Mouse (Mus musculus): ENCODE measurements at regions not wholly inside any gene's neighbourhood (a gene's known extent, or its start where the extent isn't known, plus 50 kb on each side); places are given as distances from the start of the nearest gene placed in this dataset.
"Not testable (repeated sequence)": the region's sequence is repeated elsewhere in the genome, so short reads cannot be mapped to it uniquely, and the experiment has no call there.

GRCm38 (mm10) chr1:128535537-128536150 lies 56.4 kb downstream of the Cxcr4 start:
- no peak for DNase-seq (ENCODE audit: low spot score in 2 of 2)

- no peak for DNase-seq (ENCODE audit: low spot score in 2 of 2)
Measured at GRCm38 (mm10) chr1:128532632-128533031, 59.5 kb downstream of the Cxcr4 start.

- DNase-seq (ENCODE audit: low spot score in 2 of 2), result no peak
Measured at GRCm38 (mm10) chr1:128529808-128530545, 62.1 kb downstream of the Cxcr4 start.

- no peak for DNase-seq (ENCODE audit: low spot score in 2 of 2)
Measured at GRCm38 (mm10) chr1:128519234-128519633, 72.9 kb downstream of the Cxcr4 start.

GRCm38 (mm10) chr1:128518514-128518913 lies 73.6 kb downstream of the Cxcr4 start:
- DNase-seq (ENCODE audit: low spot score in 2 of 2), result no peak

- no peak for DNase-seq (ENCODE audit: low spot score in 2 of 2)
Measured at GRCm38 (mm10) chr1:128517351-128517750, 74.7 kb downstream of the Cxcr4 start.

- no peak for DNase-seq (ENCODE audit: low spot score in 2 of 2)
Measured at GRCm38 (mm10) chr1:128514327-128514726, 77.8 kb downstream of the Cxcr4 start.

GRCm38 (mm10) chr1:128513911-128514310 lies 78.2 kb downstream of the Cxcr4 start:
- DNase-seq (ENCODE audit: low spot score in 2 of 2), result no peak

GRCm38 (mm10) chr1:128513153-128513552 lies 78.9 kb downstream of the Cxcr4 start:
- DNase-seq (ENCODE audit: low spot score in 2 of 2), result no peak

GRCm38 (mm10) chr1:128508816-128509461 lies 83.2 kb downstream of the Cxcr4 start:
- DNase-seq (ENCODE audit: low spot score in 2 of 2), result no peak

GRCm38 (mm10) chr1:128506551-128507313 lies 85.4 kb downstream of the Cxcr4 start:
- no peak for DNase-seq (ENCODE audit: low spot score in 2 of 2)

- no peak for DNase-seq (ENCODE audit: low spot score in 2 of 2)
Measured at GRCm38 (mm10) chr1:128504371-128504770, 87.2 kb upstream of the Dars start.

- no peak for DNase-seq (ENCODE audit: low spot score in 2 of 2)
Measured at GRCm38 (mm10) chr1:128498042-128498772, 81.0 kb upstream of the Dars start.

GRCm38 (mm10) chr1:128492251-128492650 lies 75.1 kb upstream of the Dars start:
- DNase-seq (ENCODE audit: low spot score in 2 of 2), result no peak

GRCm38 (mm10) chr1:128487181-128487580 lies 70.0 kb upstream of the Dars start:
- DNase-seq (ENCODE audit: low spot score in 2 of 2), result not testable (repeated sequence)

- DNase-seq (ENCODE audit: low spot score in 2 of 2), result no peak
Measured at GRCm38 (mm10) chr1:128478376-128478775, 61.2 kb upstream of the Dars start.

GRCm38 (mm10) chr1:128477653-128478052 lies 60.5 kb upstream of the Dars start:
- no peak for DNase-seq (ENCODE audit: low spot score in 2 of 2)

GRCm38 (mm10) chr1:128472713-128473230 lies 55.6 kb upstream of the Dars start:
- DNase-seq (ENCODE audit: low spot score in 2 of 2), result no peak

- peak in 1 of 2 experiments; percentile 4 for DNase-seq (ENCODE audit: low spot score in 2 of 2)
Measured at GRCm38 (mm10) chr1:128472022-128472712, 55.0 kb upstream of the Dars start.

- no peak for DNase-seq (ENCODE audit: low spot score in 2 of 2)
Measured at GRCm38 (mm10) chr1:128470786-128471185, 53.6 kb upstream of the Dars start.

- no peak for DNase-seq (ENCODE audit: low spot score in 2 of 2)
Measured at GRCm38 (mm10) chr1:128469054-128469453, 51.9 kb upstream of the Dars start.

Measured in urinary bladder, adult 18-20 months (tissue).